Mouse (Mus musculus) erythroblast, embryonic 14.5 days (primary cell): ENCODE measurements around the gene Ric1.

Experiments
- GATA1 ChIP-seq: IDR thresholded peaks from 2 replicates; pipeline ENCODE4 v1.6.1; 2012; ENCODE audit warnings: low read length, inconsistent platforms, mixed read lengths
- TAL1 ChIP-seq: IDR thresholded peaks from 3 replicates; pipeline ENCODE4 v1.6.1; 2012; ENCODE audit warnings: low read length, inconsistent platforms, mixed read lengths

DNA sequence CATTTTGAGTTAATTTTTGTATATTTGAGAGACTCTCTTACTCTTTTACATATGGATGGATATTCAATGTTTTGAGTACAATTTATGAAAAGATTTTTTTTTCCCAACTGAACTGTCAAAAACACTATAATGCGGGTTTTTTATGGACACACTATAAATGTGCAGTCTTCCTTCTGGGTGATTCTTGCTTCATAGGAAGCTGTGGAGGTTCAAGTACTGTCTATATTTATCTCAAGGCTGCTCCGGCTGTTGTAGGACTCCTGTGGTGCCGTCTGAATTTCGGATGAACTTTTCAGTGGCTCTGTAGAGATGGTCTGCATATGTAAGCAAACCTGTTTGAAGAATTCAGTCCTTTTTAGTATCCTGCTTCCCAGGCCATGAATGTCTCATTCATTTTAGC, 86.1 kb downstream of the Ric1 start:
- no peak for TF ChIP-seq GATA1
- TF ChIP-seq TAL1 = no peak
